Mouse (Mus musculus): ENCODE measurements around the gene Rbfox1. TPM values are rescaled to one million over a fixed set of nuclear protein-coding genes. Genes with fewer than 3 reads are reported as not detected.

Rbfox1 gene
- total and polyA plus RNA-seq, 3 experiments, result not detected

- H3K4me1 ChIP-seq (ENCODE audit: control insufficient read depth in 1 of 2, insufficient read depth in 2 of 2, low read length in 2 of 2), result no peaks in the 10 kb centered on the region
- no peak for DNase-seq (ENCODE audit: low read depth, low spot score)
- H3K9ac ChIP-seq (ENCODE audit: control insufficient read depth, low read depth, low read length, poor library complexity, severe bottlenecking), result no peak overlapping the region
- H3K79me2 ChIP-seq (ENCODE audit: control insufficient read depth, insufficient read depth, low read length, poor library complexity), result no peaks in the 10 kb centered on the region
- H3K27ac ChIP-seq (ENCODE audit: control insufficient read depth, low read depth, low read length), result no peak overlapping the region
- no peak overlapping the region for H3K4me3 ChIP-seq (ENCODE audit: control insufficient read depth in 1 of 2, insufficient read depth in 1 of 2, low read depth in 2 of 2, low read length in 2 of 2)
- no peaks in the 10 kb centered on the region for H3K36me3 ChIP-seq (ENCODE audit: control insufficient read depth in 1 of 2, insufficient read depth in 2 of 2, low read length in 2 of 2)
- no peak for TF ChIP-seq SMC3 (IDR thresholded peaks at IDR 0.05; ENCODE audit: low read depth, low read length)
- TF ChIP-seq BHLHE40 (IDR thresholded peaks at IDR 0.05; ENCODE audit: borderline replicate concordance, low read depth, low read length), result no peak
- H3K27me3 ChIP-seq (ENCODE audit: control insufficient read depth in 1 of 2, insufficient read depth in 2 of 2, low read length in 2 of 2), result no peaks in the 10 kb centered on the region
- H3K9me3 ChIP-seq (replicated peaks; ENCODE audit: insufficient read depth, low read length), result no peaks in the 10 kb centered on the region
Measured at GRCm38 (mm10) chr16:6777506-6778185, 892.5 kb downstream of the Rbfox1 start.

GRCm38 (mm10) chr16:6784144-6784543 lies 899.0 kb downstream of the Rbfox1 start:
- no peaks in the 10 kb centered on the region for H3K9me3 ChIP-seq (replicated peaks; ENCODE audit: insufficient read depth, low read length)
- H3K27ac ChIP-seq (ENCODE audit: control insufficient read depth, low read depth, low read length), result no peak overlapping the region
- DNase-seq (ENCODE audit: low read depth, low spot score), result no peak
- H3K9ac ChIP-seq (ENCODE audit: control insufficient read depth, low read depth, low read length, poor library complexity, severe bottlenecking), result no peak overlapping the region
- TF ChIP-seq MEF2A (IDR thresholded peaks at IDR 0.05; ENCODE audit: extremely low read depth, insufficient replicate concordance, low read depth, low read length, poor library complexity, severe bottlenecking) (no peak), POLR2AphosphoS2 (IDR thresholded peaks at IDR 0.05; ENCODE audit: low read length) (no peak), KAT2A (conservative IDR thresholded peaks at IDR 0.05; ENCODE audit: low read depth, low read length) (no peak), MAFK (IDR thresholded peaks at IDR 0.05; ENCODE audit: borderline replicate concordance, low read depth, low read length) (no peak), RCOR1 (IDR thresholded peaks at IDR 0.05; ENCODE audit: low read depth, low read length) (no peak), TAL1 (IDR thresholded peaks at IDR 0.05; ENCODE audit: low read length) (no peak), ZNF384 (IDR thresholded peaks at IDR 0.05; ENCODE audit: low read depth, low read length) (no peak), NELFE (IDR thresholded peaks at IDR 0.05; ENCODE audit: low read depth, low read length) (no peak), BHLHE40 (IDR thresholded peaks at IDR 0.05; ENCODE audit: borderline replicate concordance, low read depth, low read length) (no peak)
- no peaks in the 10 kb centered on the region for H3K27me3 ChIP-seq (ENCODE audit: control insufficient read depth in 1 of 2, insufficient read depth in 2 of 2, low read length in 2 of 2)
- H3K4me1 ChIP-seq (ENCODE audit: control insufficient read depth in 1 of 2, insufficient read depth in 2 of 2, low read length in 2 of 2), result no peaks in the 10 kb centered on the region
- no peak overlapping the region for H3K4me3 ChIP-seq (ENCODE audit: control insufficient read depth in 1 of 2, insufficient read depth in 1 of 2, low read depth in 2 of 2, low read length in 2 of 2)
- no peaks in the 10 kb centered on the region for H3K36me3 ChIP-seq (ENCODE audit: control insufficient read depth in 1 of 2, insufficient read depth in 2 of 2, low read length in 2 of 2)
- H3K79me2 ChIP-seq (ENCODE audit: control insufficient read depth, insufficient read depth, low read length, poor library complexity), result no peaks in the 10 kb centered on the region

GRCm38 (mm10) chr16:6785026-6785425 lies 899.9 kb downstream of the Rbfox1 start:
- Histone ChIP-seq H3K27ac (ENCODE audit: control insufficient read depth, low read depth, low read length) (no peak overlapping the region), H3K4me1 (ENCODE audit: control insufficient read depth in 1 of 2, insufficient read depth in 2 of 2, low read length in 2 of 2) (no peaks in the 10 kb centered on the region), H3K36me3 (ENCODE audit: control insufficient read depth in 1 of 2, insufficient read depth in 2 of 2, low read length in 2 of 2) (no peaks in the 10 kb centered on the region), H3K9ac (ENCODE audit: control insufficient read depth, low read depth, low read length, poor library complexity, severe bottlenecking) (no peak overlapping the region), H3K9me3 (replicated peaks; ENCODE audit: insufficient read depth, low read length) (no peaks in the 10 kb centered on the region), H3K4me3 (ENCODE audit: control insufficient read depth in 1 of 2, insufficient read depth in 1 of 2, low read depth in 2 of 2, low read length in 2 of 2) (no peak overlapping the region), H3K79me2 (ENCODE audit: control insufficient read depth, insufficient read depth, low read length, poor library complexity) (no peaks in the 10 kb centered on the region), H3K27me3 (ENCODE audit: control insufficient read depth in 1 of 2, insufficient read depth in 2 of 2, low read length in 2 of 2) (no peaks in the 10 kb centered on the region)
- TF ChIP-seq ELF1 (IDR thresholded peaks at IDR 0.05; ENCODE audit: low read depth, low read length) (no peak), ZC3H11A (IDR thresholded peaks at IDR 0.05; ENCODE audit: low read depth, low read length) (no peak)
- DNase-seq (ENCODE audit: low read depth, low spot score), result no peak
